Mouse (Mus musculus): ENCODE measurements at regions not wholly inside any gene's neighbourhood (a gene's known extent, or its start where the extent isn't known, plus 50 kb on each side); places are given as distances from the start of the nearest gene placed in this dataset.

DNA sequence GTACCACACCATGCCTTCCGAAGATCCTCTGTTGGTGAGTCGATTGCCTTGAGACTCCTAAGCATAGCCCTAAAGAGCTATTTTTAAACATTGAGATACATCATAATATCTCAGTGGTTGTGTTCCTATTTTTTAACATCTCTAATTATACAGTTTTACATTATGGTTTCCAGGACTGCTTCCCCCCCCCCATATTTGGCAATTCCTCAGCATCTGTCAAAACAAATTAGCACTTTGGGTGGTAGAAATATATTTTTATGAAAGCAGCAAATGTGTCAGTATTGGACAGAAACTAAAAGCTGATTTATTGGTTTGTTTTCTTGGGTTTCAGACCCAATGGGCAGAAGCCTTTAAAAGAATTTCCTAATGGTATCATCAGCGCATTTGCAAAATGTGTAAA, 116.2 kb upstream of the Rcn1 start:
- no peaks in the 10 kb centered on the region for H3K36me3 ChIP-seq (ENCODE audit: control insufficient read depth, insufficient read depth)

DNA sequence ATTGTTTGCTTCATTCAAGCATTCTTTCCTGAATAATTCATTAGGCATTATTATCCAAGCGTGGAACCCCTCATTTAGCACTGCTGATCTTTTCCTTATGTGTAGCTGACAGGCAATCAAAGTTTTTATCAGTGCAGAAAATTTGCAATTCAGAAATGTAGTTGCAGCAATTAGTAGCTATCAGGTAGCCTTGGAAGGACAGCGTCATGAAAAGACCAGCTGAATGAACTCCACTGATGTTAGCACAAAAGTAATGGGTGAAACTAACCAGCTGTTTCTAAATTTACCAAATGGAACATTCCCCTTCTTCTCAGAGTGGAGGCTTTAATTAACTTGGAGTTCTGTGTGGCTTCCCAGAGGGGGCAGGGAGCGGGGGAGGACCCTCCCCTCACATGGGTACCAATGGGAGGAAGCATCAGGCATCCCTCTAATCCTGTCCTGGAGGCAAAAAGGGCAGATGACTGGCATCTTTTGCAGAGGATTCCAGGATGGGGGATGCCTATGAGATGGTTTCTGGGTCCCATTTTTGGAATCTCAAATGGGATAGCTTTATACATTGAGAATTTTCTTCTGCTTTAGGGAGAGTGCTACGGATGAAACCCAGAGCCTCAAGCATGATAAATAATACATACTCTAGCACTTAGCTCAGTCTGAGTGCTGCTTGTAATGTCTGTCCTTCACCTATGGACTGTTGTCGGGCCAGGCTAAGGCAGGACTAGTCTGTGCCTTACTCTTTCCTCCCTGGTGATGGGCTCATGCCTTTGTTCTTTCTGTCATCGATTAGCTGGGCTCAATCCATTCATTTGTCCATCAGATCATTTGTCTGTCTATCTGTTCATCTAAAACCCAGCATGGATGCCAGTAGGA, 117.4 kb upstream of the Rcn1 start:
- Histone ChIP-seq H3K79me3 (ENCODE audit: low read depth) (no peaks in the 10 kb centered on the region), H3K79me2 (ENCODE audit: control insufficient read depth, insufficient read depth) (no peaks in the 10 kb centered on the region), H3ac (ENCODE audit: control insufficient read depth, insufficient read length, low read depth) (no peak overlapping the region), H3K27me3 (ENCODE audit: control insufficient read depth, insufficient read depth, insufficient read length) (no peaks in the 10 kb centered on the region), H3K36me3 (ENCODE audit: control insufficient read depth, insufficient read depth) (no peaks in the 10 kb centered on the region), H3K4me3 (ENCODE audit: insufficient read depth, poor library complexity, severe bottlenecking) (no peak overlapping the region)
- TF ChIP-seq MAX (IDR thresholded peaks at IDR 0.05) (no peak), MYOG (IDR thresholded peaks at IDR 0.05; ENCODE audit: control insufficient read depth, extremely low read depth, insufficient read length) (no peak), FOSL1 (IDR thresholded peaks at IDR 0.05; ENCODE audit: insufficient read depth, low read length, poor library complexity, severe bottlenecking) (no peak), MYOD1 (IDR thresholded peaks at IDR 0.05; ENCODE audit: control insufficient read depth, insufficient read length, low read depth) (no peak), CEBPB (IDR thresholded peaks at IDR 0.05; ENCODE audit: low read depth) (no peak), USF1 (IDR thresholded peaks at IDR 0.05; ENCODE audit: low read depth) (no peak), CTCF (IDR thresholded peaks at IDR 0.05; ENCODE audit: control insufficient read depth, insufficient read depth, insufficient read length) (no peak)

More for the DNA sequence above, 116.2 kb upstream of the Rcn1 start:
- Histone ChIP-seq H3K79me3 (ENCODE audit: low read depth) (no peaks in the 10 kb centered on the region), H3K79me2 (ENCODE audit: control insufficient read depth, insufficient read depth) (no peaks in the 10 kb centered on the region), H3K27me3 (ENCODE audit: control insufficient read depth, insufficient read depth, insufficient read length) (no peaks in the 10 kb centered on the region), H3ac (ENCODE audit: control insufficient read depth, insufficient read length, low read depth) (no peak overlapping the region), H3K4me3 (ENCODE audit: insufficient read depth, poor library complexity, severe bottlenecking) (no peak overlapping the region)
- TF ChIP-seq MAX (IDR thresholded peaks at IDR 0.05): no peak
- TF ChIP-seq USF1 (IDR thresholded peaks at IDR 0.05; ENCODE audit: low read depth): no peak
- no peak for TF ChIP-seq CEBPB (IDR thresholded peaks at IDR 0.05; ENCODE audit: low read depth)
- no peak for TF ChIP-seq MYOD1 (IDR thresholded peaks at IDR 0.05; ENCODE audit: control insufficient read depth, insufficient read length, low read depth)
- no peak for TF ChIP-seq FOSL1 (IDR thresholded peaks at IDR 0.05; ENCODE audit: insufficient read depth, low read length, poor library complexity, severe bottlenecking)
- no peak for TF ChIP-seq MYOG (IDR thresholded peaks at IDR 0.05; ENCODE audit: control insufficient read depth, extremely low read depth, insufficient read length)
- no peak for TF ChIP-seq CTCF (IDR thresholded peaks at IDR 0.05; ENCODE audit: control insufficient read depth, insufficient read depth, insufficient read length)

DNA sequence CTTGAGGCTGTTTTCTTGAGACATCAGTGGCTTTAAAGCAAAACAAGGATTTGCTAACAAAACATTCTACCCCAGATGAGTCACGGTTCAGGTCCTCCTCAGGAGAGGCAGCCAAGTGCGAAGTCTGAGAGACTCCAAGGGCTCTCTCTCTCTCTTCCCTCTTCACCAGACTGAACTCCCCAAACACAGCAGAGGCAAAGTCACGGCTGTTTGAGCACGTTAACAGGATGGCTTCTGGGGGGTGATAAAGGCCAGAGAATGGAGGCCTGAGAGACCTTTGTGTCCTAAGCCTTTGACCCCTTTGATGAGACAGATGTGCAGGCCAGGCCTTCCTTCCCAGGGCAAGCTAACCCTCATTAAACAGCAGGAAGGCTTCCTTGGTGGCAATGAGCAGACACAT, 122.7 kb upstream of the Rcn1 start:
- H3K4me3 ChIP-seq (ENCODE audit: insufficient read depth, poor library complexity, severe bottlenecking): no peak overlapping the region
- H3K27me3 ChIP-seq (ENCODE audit: control insufficient read depth, insufficient read depth, insufficient read length): no peaks in the 10 kb centered on the region
- H3K36me3 ChIP-seq (ENCODE audit: control insufficient read depth, insufficient read depth): no peaks in the 10 kb centered on the region
- H3K79me2 ChIP-seq (ENCODE audit: control insufficient read depth, insufficient read depth): no peaks in the 10 kb centered on the region
- H3K79me3 ChIP-seq (ENCODE audit: low read depth): no peaks in the 10 kb centered on the region
- TF ChIP-seq MAX (IDR thresholded peaks at IDR 0.05): no peak
- TF ChIP-seq MYOD1 (IDR thresholded peaks at IDR 0.05; ENCODE audit: control insufficient read depth, insufficient read length, low read depth): no peak
- TF ChIP-seq CEBPB (IDR thresholded peaks at IDR 0.05; ENCODE audit: low read depth): no peak
- TF ChIP-seq MYOG (IDR thresholded peaks at IDR 0.05; ENCODE audit: control insufficient read depth, extremely low read depth, insufficient read length): no peak
- no peak overlapping the region for H3ac ChIP-seq (ENCODE audit: control insufficient read depth, insufficient read length, low read depth)

DNA sequence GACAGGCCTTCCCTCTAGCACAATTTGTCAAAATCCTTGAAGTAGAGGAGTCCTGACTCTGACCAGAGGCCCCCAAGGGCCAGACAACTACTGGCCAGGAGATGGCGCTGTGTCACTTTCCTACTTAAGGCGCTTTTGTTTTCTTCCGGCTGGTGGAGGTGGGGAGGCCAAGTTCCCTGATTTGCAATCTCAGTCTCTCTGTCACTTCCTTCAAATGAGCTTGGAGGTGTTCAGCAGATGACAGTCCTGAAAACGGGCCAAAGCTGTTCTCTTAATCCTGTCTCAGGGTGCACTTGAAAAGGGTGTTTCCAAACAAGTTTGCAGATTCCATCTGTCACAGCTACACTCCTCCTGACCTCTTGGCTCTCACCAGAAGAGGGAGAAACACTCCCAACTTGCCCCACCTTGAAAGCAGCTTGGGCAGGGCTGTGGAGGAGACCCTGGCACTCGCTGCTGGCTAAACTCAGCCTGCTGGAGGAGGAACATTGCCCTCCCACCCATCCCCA, 124.2 kb upstream of the Rcn1 start:
- no peak overlapping the region for H3K4me3 ChIP-seq (ENCODE audit: insufficient read depth, poor library complexity, severe bottlenecking)
- no peaks in the 10 kb centered on the region for H3K79me3 ChIP-seq (ENCODE audit: low read depth)
- no peaks in the 10 kb centered on the region for H3K79me2 ChIP-seq (ENCODE audit: control insufficient read depth, insufficient read depth)
- H3ac ChIP-seq (ENCODE audit: control insufficient read depth, insufficient read length, low read depth): no peak overlapping the region
- H3K27me3 ChIP-seq (ENCODE audit: control insufficient read depth, insufficient read depth, insufficient read length): no peaks in the 10 kb centered on the region
- TF ChIP-seq CTCF (IDR thresholded peaks at IDR 0.05; ENCODE audit: control insufficient read depth, insufficient read depth, insufficient read length) (no peak), FOSL1 (IDR thresholded peaks at IDR 0.05; ENCODE audit: insufficient read depth, low read length, poor library complexity, severe bottlenecking) (no peak), MAX (IDR thresholded peaks at IDR 0.05) (no peak), MYOD1 (IDR thresholded peaks at IDR 0.05; ENCODE audit: control insufficient read depth, insufficient read length, low read depth) (no peak), USF1 (IDR thresholded peaks at IDR 0.05; ENCODE audit: low read depth) (no peak)
- no peaks in the 10 kb centered on the region for H3K36me3 ChIP-seq (ENCODE audit: control insufficient read depth, insufficient read depth)

DNA sequence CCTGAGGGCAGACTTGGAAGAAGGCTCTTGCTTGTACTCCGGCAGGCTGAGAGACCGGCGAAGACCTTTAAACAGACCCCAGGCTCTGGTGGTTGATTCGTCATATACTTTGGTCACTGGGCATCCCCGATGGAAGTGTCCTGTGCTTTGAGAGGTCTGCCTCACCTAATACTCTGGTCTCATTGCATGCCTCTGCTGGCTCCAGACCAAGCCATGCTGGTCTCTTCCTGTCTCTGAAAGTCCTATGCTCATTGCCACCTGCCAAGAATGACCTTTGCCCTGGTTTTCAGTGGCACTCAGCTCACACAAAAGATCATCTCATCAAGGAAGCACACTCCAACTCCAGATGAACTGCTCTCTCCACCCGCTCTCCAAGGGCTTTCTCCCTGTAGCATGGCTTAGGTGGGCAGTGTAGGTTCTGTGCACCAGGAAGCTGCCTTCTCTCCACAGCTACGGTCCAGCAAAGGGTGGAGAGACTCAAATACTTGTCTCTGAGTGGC, 126.0 kb upstream of the Rcn1 start:
- Histone ChIP-seq H3ac (ENCODE audit: control insufficient read depth, insufficient read length, low read depth) (no peak overlapping the region), H3K4me3 (ENCODE audit: insufficient read depth, poor library complexity, severe bottlenecking) (no peak overlapping the region), H3K36me3 (ENCODE audit: control insufficient read depth, insufficient read depth) (no peaks in the 10 kb centered on the region), H3K79me3 (ENCODE audit: low read depth) (no peaks in the 10 kb centered on the region), H3K79me2 (ENCODE audit: control insufficient read depth, insufficient read depth) (no peaks in the 10 kb centered on the region), H3K27me3 (ENCODE audit: control insufficient read depth, insufficient read depth, insufficient read length) (no peaks in the 10 kb centered on the region)
- TF ChIP-seq MYOD1 (IDR thresholded peaks at IDR 0.05; ENCODE audit: control insufficient read depth, insufficient read length, low read depth): no peak
- TF ChIP-seq CTCF (IDR thresholded peaks at IDR 0.05; ENCODE audit: control insufficient read depth, insufficient read depth, insufficient read length): no peak
- no peak for TF ChIP-seq USF1 (IDR thresholded peaks at IDR 0.05; ENCODE audit: low read depth)
- TF ChIP-seq MYOG (IDR thresholded peaks at IDR 0.05; ENCODE audit: control insufficient read depth, extremely low read depth, insufficient read length): no peak
- no peak for TF ChIP-seq MAX (IDR thresholded peaks at IDR 0.05)
- no peak for TF ChIP-seq FOSL1 (IDR thresholded peaks at IDR 0.05; ENCODE audit: insufficient read depth, low read length, poor library complexity, severe bottlenecking)
- TF ChIP-seq CEBPB (IDR thresholded peaks at IDR 0.05; ENCODE audit: low read depth): no peak
